Mouse (Mus musculus) stomach, embryonic 16.5 days (tissue): ENCODE measurements at regions not wholly inside any gene's neighbourhood (a gene's known extent, or its start where the extent isn't known, plus 50 kb on each side); places are given as distances from the start of the nearest gene placed in this dataset. TPM values are rescaled to one million over a fixed set of nuclear protein-coding genes. Genes with fewer than 3 reads are reported as not detected.

ENCODE experiments used
- ATAC-seq: fragments of 200-750 bp; cut with Nextera tagmentation; 2 replicates; pipeline ENCODE4 v1.8.0; 2017; ENCODE audit warnings: moderate number of reproducible peaks, moderate TSS enrichment; ENCODE audit not compliant: insufficient read depth, low FRiP score
- H3K27ac ChIP-seq: fragments of 300-500 bp; sonication (generic); 2 replicates; pipeline ENCODE4 v1.5.1; 2014; ENCODE audit warnings: low read length
- H3K27me3 ChIP-seq: fragments of 300-500 bp; sonication (generic); 2 replicates; pipeline ENCODE4 v1.6.1; 2014; ENCODE audit warnings: low read length, control low read depth, mixed read lengths; ENCODE audit not compliant: control insufficient read depth, insufficient read depth
- H3K36me3 ChIP-seq: fragments of 300-500 bp; sonication (generic); 2 replicates; pipeline ENCODE4 v1.6.1; 2014; ENCODE audit warnings: low read length; ENCODE audit not compliant: control insufficient read depth, insufficient read depth
- H3K4me1 ChIP-seq: fragments of 300-500 bp; sonication (generic); 2 replicates; pipeline ENCODE4 v1.6.1; 2014; ENCODE audit warnings: low read length, control low read depth, mixed read lengths; ENCODE audit not compliant: control insufficient read depth, insufficient read depth
- H3K4me2 ChIP-seq: fragments of 300-500 bp; sonication (generic); 2 replicates; pipeline ENCODE4 v1.6.1; 2014; ENCODE audit warnings: low read depth, low read length, mixed read lengths
- H3K4me3 ChIP-seq: fragments of 300-500 bp; sonication (generic); replicated peaks from 2 replicates; pipeline ENCODE4 v1.5.1; 2014; ENCODE audit warnings: mild to moderate bottlenecking, low read length
- H3K9ac ChIP-seq: fragments of 300-500 bp; sonication (generic); 2 replicates; pipeline ENCODE4 v1.6.1; 2014; ENCODE audit warnings: low read length
- H3K9me3 ChIP-seq: fragments of 300-500 bp; sonication (generic); replicated peaks from 2 replicates; pipeline ENCODE4 v1.6.1; 2016; ENCODE audit warnings: low read length, control low read depth; ENCODE audit not compliant: control insufficient read depth
- WGBS: fragments of 180-500 bp; shearing (Covaris S2); extraction: QIAGEN DNeasy Blood & Tissue Kit; methylation state at CpG from one replicate; pipeline ENCODE4 v1.1.7; 2014; 5-methylcytosine and 5-hydroxymethylcytosine counted together
- microRNA-seq: library from miRNA; unstranded; fragments of <30 nt; microRNA quantifications from one replicate; pipeline ENCODE4, GENCODE M21; 2016

GRCm38 (mm10) chr8:34254978-34255377, 143.4 kb upstream of the Gm10131 start:
- Histone ChIP-seq H3K27me3 (no peaks in the 10 kb centered on the region), H3K9me3 (no peaks in the 10 kb centered on the region), H3K4me2 (no peak overlapping the region), H3K4me3 (no peak overlapping the region), H3K4me1 (no peaks in the 10 kb centered on the region), H3K27ac (no peak overlapping the region), H3K9ac (no peak overlapping the region), H3K36me3 (no peaks in the 10 kb centered on the region)
- no peak for ATAC-seq
- 77% methylated on average over 2 of the region's 2 CpGs for WGBS

GRCm38 (mm10) chr8:34251934-34252333, 140.4 kb upstream of the Gm10131 start:
- WGBS, result 88% methylated on average over 7 of the region's 7 CpGs
- ATAC-seq, result no peak
- H3K9ac ChIP-seq, result no peak overlapping the region
- H3K4me2 ChIP-seq, result no peak overlapping the region
- H3K27me3 ChIP-seq, result no peaks in the 10 kb centered on the region
- no peak overlapping the region for H3K27ac ChIP-seq
- no peaks in the 10 kb centered on the region for H3K4me1 ChIP-seq
- H3K36me3 ChIP-seq, result no peaks in the 10 kb centered on the region
- H3K9me3 ChIP-seq, result no peaks in the 10 kb centered on the region
- H3K4me3 ChIP-seq, result no peak overlapping the region

- H3K4me3 ChIP-seq, result no peak overlapping the region
- no peaks in the 10 kb centered on the region for H3K9me3 ChIP-seq
- no peak overlapping the region for H3K4me2 ChIP-seq
- H3K9ac ChIP-seq, result no peak overlapping the region
- no peak overlapping the region for H3K27ac ChIP-seq
- 90% methylated on average over 6 of the region's 6 CpGs for WGBS
- H3K4me1 ChIP-seq, result no peaks in the 10 kb centered on the region
- H3K36me3 ChIP-seq, result no peaks in the 10 kb centered on the region
- no peaks in the 10 kb centered on the region for H3K27me3 ChIP-seq
- ATAC-seq, result no peak
These were observed 127.9 kb upstream of the Gm10131 start for GRCm38 (mm10) chr8:34239346-34239900.

- no peaks in the 10 kb centered on the region for H3K27me3 ChIP-seq
- no peak overlapping the region for H3K27ac ChIP-seq
- no peaks in the 10 kb centered on the region for H3K36me3 ChIP-seq
- H3K4me3 ChIP-seq, result no peak overlapping the region
- H3K4me2 ChIP-seq, result no peak overlapping the region
- H3K9ac ChIP-seq, result no peak overlapping the region
- 70% methylated on average over 4 of the region's 4 CpGs for whole genome bisulfite sequencing
- no peak for ATAC-seq
- H3K9me3 ChIP-seq, result no peaks in the 10 kb centered on the region
- H3K4me1 ChIP-seq, result no peaks in the 10 kb centered on the region
These were observed 122.2 kb upstream of the Gm10131 start for GRCm38 (mm10) chr8:34233705-34234104.

- no peak overlapping the region for H3K4me3 ChIP-seq
- no peaks in the 10 kb centered on the region for H3K4me1 ChIP-seq
- no peak overlapping the region for H3K27ac ChIP-seq
- no peaks in the 10 kb centered on the region for H3K27me3 ChIP-seq
- 54% methylated on average over 3 of the region's 3 CpGs for WGBS
- no peaks in the 10 kb centered on the region for H3K36me3 ChIP-seq
- H3K9me3 ChIP-seq, result no peaks in the 10 kb centered on the region
- no peak overlapping the region for H3K4me2 ChIP-seq
- no peak overlapping the region for H3K9ac ChIP-seq
- ATAC-seq, result peak; percentile 71; the same call in 1 of the 2 replicates
These were observed 117.9 kb upstream of the Gm10131 start for GRCm38 (mm10) chr8:34229477-34229876.

- H3K4me1 ChIP-seq, result no peaks in the 10 kb centered on the region
- 54% methylated on average over 17 of the region's 17 CpGs for WGBS
- H3K9ac ChIP-seq, result no peak overlapping the region
- H3K27ac ChIP-seq, result no peak overlapping the region
- no peak overlapping the region for H3K4me3 ChIP-seq
- H3K4me2 ChIP-seq, result no peak overlapping the region
- no peak for ATAC-seq
- no peaks in the 10 kb centered on the region for H3K27me3 ChIP-seq
- no peaks in the 10 kb centered on the region for H3K9me3 ChIP-seq
- H3K36me3 ChIP-seq, result no peaks in the 10 kb centered on the region
These were observed 113.7 kb upstream of the Gm10131 start for GRCm38 (mm10) chr8:34225011-34225890.

GRCm38 (mm10) chr8:34222187-34222586, 110.7 kb upstream of the Gm10131 start:
- Histone ChIP-seq H3K27ac (no peak overlapping the region), H3K4me1 (no peaks in the 10 kb centered on the region), H3K9me3 (no peaks in the 10 kb centered on the region), H3K27me3 (no peaks in the 10 kb centered on the region), H3K4me2 (no peak overlapping the region), H3K36me3 (no peaks in the 10 kb centered on the region), H3K4me3 (no peak overlapping the region), H3K9ac (no peak overlapping the region)
- WGBS, result 82% methylated on average over 6 of the region's 6 CpGs
- no peak for ATAC-seq

Small RNA genes lying in the stretch of these regions (microRNA-seq; reads per million reads assigned to microRNA genes)
- gene Gm23177, result not detected
